Mouse (Mus musculus) heart, adult 2 months (tissue): ENCODE results near the gene Blmh.

Source experiments
- CTCF ChIP-seq: fragments of 200-600 bp; IDR thresholded peaks from 2 replicates; pipeline ENCODE4 v1.8.1; 2022; ENCODE audit warnings: antibody characterized with exemption, mild to moderate bottlenecking, moderate library complexity
- POLR2A ChIP-seq: fragments of 200-500 bp; IDR thresholded peaks from 2 replicates; pipeline ENCODE4 v1.6.1; 2011; ENCODE audit warnings: mild to moderate bottlenecking, low read depth, low read length, control low read depth; ENCODE audit not compliant: insufficient read depth

DNA sequence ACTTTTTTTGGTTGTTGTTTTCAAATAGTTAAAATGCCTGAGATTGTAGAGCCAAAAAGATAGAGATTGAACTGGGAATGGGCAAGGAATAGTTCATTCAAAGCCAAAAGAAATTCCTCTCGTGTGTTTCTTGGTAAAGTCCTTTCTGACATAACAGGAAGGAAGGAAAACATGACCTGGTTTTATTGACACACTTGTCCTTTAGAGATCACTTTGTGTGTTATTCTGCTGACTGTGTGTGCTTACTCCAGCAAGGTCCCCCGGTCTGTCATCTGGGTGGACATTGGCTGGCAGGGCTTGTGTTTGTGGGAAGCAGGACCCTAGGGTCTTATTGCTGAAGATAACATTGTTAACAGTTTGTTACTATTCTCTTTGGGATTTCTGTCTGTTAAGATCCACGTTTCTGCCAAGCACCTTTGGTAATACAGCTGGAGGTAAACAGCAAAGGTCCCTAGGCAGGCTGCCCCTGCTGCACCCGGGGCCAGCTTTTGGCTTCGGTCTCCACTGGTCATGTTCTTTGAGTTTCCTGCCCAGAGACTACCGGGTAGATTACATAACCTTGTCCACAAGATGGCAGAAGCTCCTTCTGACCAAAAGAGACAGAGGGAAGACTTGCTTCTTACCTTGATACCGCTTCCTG, 50.2 kb downstream of the Blmh start:
- TF ChIP-seq POLR2A (no peak), CTCF (no peak)
